Mouse (Mus musculus): Measurements from ENCODE around the gene Synj2bp. TPM values are rescaled to one million over a fixed set of nuclear protein-coding genes. Genes with fewer than 3 reads are reported as not detected.
"Not testable (repeated sequence)": the region's sequence is repeated elsewhere in the genome, so short reads cannot be mapped to it uniquely, and the experiment has no call there.

Gene Synj2bp
- total and polyA plus RNA-seq, 3 experiments: 5.3 to 123 (median 80.0) TPM

GRCm38 (mm10) chr12:81483656-81484055, 49.1 kb downstream of the Synj2bp start:
- peak; percentile 9 for DNase-seq (ENCODE audit: low spot score)
- no peaks in the 10 kb centered on the region for H3K27me3 ChIP-seq (ENCODE audit: insufficient read depth, low read length)
- no peak for ATAC-seq (ENCODE audit: extremely low read depth, insufficient number of reproducible peaks, low FRiP score, poor library complexity, severe bottlenecking)
- no peaks in the 10 kb centered on the region for H3K9me3 ChIP-seq (replicated peaks)
- TF ChIP-seq POLR2AphosphoS5 (IDR thresholded peaks at IDR 0.05; ENCODE audit: insufficient replicate concordance, low read depth, low read length) (no peak), TAL1 (conservative IDR thresholded peaks at IDR 0.05; ENCODE audit: low read depth, low read length) (no peak), GATA1 (IDR thresholded peaks at IDR 0.05; ENCODE audit: borderline replicate concordance, low read length) (no peak), GATA2 (IDR thresholded peaks at IDR 0.05; ENCODE audit: borderline replicate concordance, low read depth, low read length) (no peak), CTCF (IDR thresholded peaks at IDR 0.05; ENCODE audit: low read depth, low read length) (no peak)
- H3K4me3 ChIP-seq (ENCODE audit: low read depth, low read length): peak overlapping the region; percentile 83
- H3K4me1 ChIP-seq (ENCODE audit: insufficient read depth, low read depth, low read length): peaks cover 12% of the 10 kb centered on the region
- H3K36me3 ChIP-seq (replicated peaks): peaks cover 15% of the 10 kb centered on the region

- not testable (repeated sequence) for H3K36me3 ChIP-seq (replicated peaks); ATAC-seq (ENCODE audit: extremely low read depth, insufficient number of reproducible peaks, low FRiP score, poor library complexity, severe bottlenecking); H3K27me3 ChIP-seq (ENCODE audit: insufficient read depth, low read length); DNase-seq (ENCODE audit: low spot score); H3K4me3 ChIP-seq (ENCODE audit: low read depth, low read length); H3K4me1 ChIP-seq (ENCODE audit: insufficient read depth, low read depth, low read length)
- peaks cover 22% of the 10 kb centered on the region for H3K9me3 ChIP-seq (replicated peaks)
Observed at GRCm38 (mm10) chr12:81459051-81459450, 73.7 kb downstream of the Synj2bp start.

Other genes starting within 250 kb of the Synj2bp start
- gene Slc8a3, start 199.7 kb downstream of the Synj2bp start, total RNA-seq (2014; fragmentation: Nextera tagmentation): not detected in 2 replicates
- gene Slc8a3, start 199.7 kb downstream of the Synj2bp start, total RNA-seq (2017): 0.12 and 0.16 TPM in 2 replicates
- gene Slc8a3, start 199.7 kb downstream of the Synj2bp start, polyA plus RNA-seq (2012): not detected in 2 replicates
- gene Gm4787, start 153.4 kb downstream of the Synj2bp start, total RNA-seq (2014; fragmentation: Nextera tagmentation): 0.68 and 2.2 TPM in 2 replicates
- gene Gm4787, start 153.4 kb downstream of the Synj2bp start, total RNA-seq (2017): 0.70 and 0.82 TPM in 2 replicates
- gene Gm4787, start 153.4 kb downstream of the Synj2bp start, polyA plus RNA-seq (2012): not detected in 2 replicates
- 2.6 and 3.0 TPM in 2 replicates for gene Adam4, start 111.0 kb downstream of the Synj2bp start, total RNA-seq (2014; fragmentation: Nextera tagmentation)
- 0.99 and 1.5 TPM in 2 replicates for gene Adam4, start 111.0 kb downstream of the Synj2bp start, total RNA-seq (2017)
- not detected in 2 replicates for gene Adam4, start 111.0 kb downstream of the Synj2bp start, polyA plus RNA-seq (2012)
- gene Cox16, start 47.8 kb downstream of the Synj2bp start, total RNA-seq (2014; fragmentation: Nextera tagmentation): 144 and 205 TPM in 2 replicates
- 159 and 166 TPM in 2 replicates for gene Cox16, start 47.8 kb downstream of the Synj2bp start, total RNA-seq (2017)
- gene Cox16, start 47.8 kb downstream of the Synj2bp start, polyA plus RNA-seq (2012): 28.1 and 64.2 TPM in 2 replicates
- 30.3 and 44.0 TPM in 2 replicates for gene Gm20498, start within 50 bp of the Synj2bp start, total RNA-seq (2014; fragmentation: Nextera tagmentation)
- gene Gm20498, start within 50 bp of the Synj2bp start, total RNA-seq (2017): 99.1 and 116 TPM in 2 replicates
- gene Gm20498, start within 50 bp of the Synj2bp start, polyA plus RNA-seq (2012): 64.7 and 98.4 TPM in 2 replicates
- not detected in 2 replicates for gene Adam21, start 35.6 kb upstream of the Synj2bp start, total RNA-seq (2014; fragmentation: Nextera tagmentation)
- gene Adam21, start 35.6 kb upstream of the Synj2bp start, total RNA-seq (2017): 0.22 and 0.23 TPM in 2 replicates
- gene Adam21, start 35.6 kb upstream of the Synj2bp start, polyA plus RNA-seq (2012): not detected in 2 replicates
- 45.0 and 46.7 TPM in 2 replicates for gene Med6, start 62.1 kb upstream of the Synj2bp start, total RNA-seq (2014; fragmentation: Nextera tagmentation)
- gene Med6, start 62.1 kb upstream of the Synj2bp start, total RNA-seq (2017): 167 and 180 TPM in 2 replicates
- gene Med6, start 62.1 kb upstream of the Synj2bp start, polyA plus RNA-seq (2012): 2.8 and 4.2 TPM in 2 replicates
- not detected in 2 replicates for gene Ttc9, start 98.3 kb upstream of the Synj2bp start, total RNA-seq (2014; fragmentation: Nextera tagmentation)
- 0.12 and 0.27 TPM in 2 replicates for gene Ttc9, start 98.3 kb upstream of the Synj2bp start, total RNA-seq (2017)
- not detected in 2 replicates for gene Ttc9, start 98.3 kb upstream of the Synj2bp start, polyA plus RNA-seq (2012)
- 0.53 TPM in 1 of 2 replicates, not detected in the other for gene Map3k9, start 248.3 kb upstream of the Synj2bp start, total RNA-seq (2014; fragmentation: Nextera tagmentation)
- gene Map3k9, start 248.3 kb upstream of the Synj2bp start, total RNA-seq (2017): 0.11 and 0.12 TPM in 2 replicates
- not detected in 2 replicates for gene Map3k9, start 248.3 kb upstream of the Synj2bp start, polyA plus RNA-seq (2012)

All from G1E (cell line).